Mouse (Mus musculus) forebrain, embryonic 16.5 days (tissue): ENCODE measurements around the gene Scand1. TPM values are rescaled to one million over a fixed set of nuclear protein-coding genes. Genes with fewer than 3 reads are reported as not detected.

Experiments used
- ATAC-seq: fragments of 200-750 bp; cut with Nextera tagmentation; 2 replicates; pipeline ENCODE4 v1.8.0; 2017; ENCODE audit warnings: mild to moderate bottlenecking, moderate library complexity
- H3K27ac ChIP-seq: fragments of 300-500 bp; sonication (generic); 2 replicates; pipeline ENCODE4 v1.5.1; 2014; ENCODE audit warnings: low read length, control low read depth
- H3K27me3 ChIP-seq: fragments of 300-500 bp; sonication (generic); replicated peaks from 2 replicates; pipeline ENCODE4 v1.6.1; 2014; ENCODE audit warnings: low read length; ENCODE audit not compliant: control insufficient read depth, insufficient read depth
- H3K36me3 ChIP-seq: fragments of 300-500 bp; sonication (generic); 2 replicates; pipeline ENCODE4 v1.6.1; 2014; ENCODE audit not compliant: control insufficient read depth, insufficient read depth
- H3K4me1 ChIP-seq: fragments of 300-500 bp; sonication (generic); replicated peaks from 2 replicates; pipeline ENCODE4 v1.6.1; 2014; ENCODE audit warnings: low read length; ENCODE audit not compliant: control insufficient read depth, insufficient read depth
- H3K4me2 ChIP-seq: fragments of 300-500 bp; sonication (generic); 2 replicates; pipeline ENCODE4 v1.6.1; 2014; ENCODE audit warnings: mild to moderate bottlenecking, low read length, control low read depth
- H3K4me3 ChIP-seq: fragments of 300-500 bp; sonication (generic); replicated peaks from 2 replicates; pipeline ENCODE4 v1.5.1; 2014; ENCODE audit warnings: mild to moderate bottlenecking, low read length, control low read depth
- H3K9ac ChIP-seq: fragments of 300-500 bp; sonication (generic); replicated peaks from 2 replicates; pipeline ENCODE4 v1.6.1; 2014; ENCODE audit warnings: low read depth, low read length, control low read depth
- H3K9me3 ChIP-seq: fragments of 300-500 bp; sonication (generic); 2 replicates; pipeline ENCODE4 v1.6.1; 2016; ENCODE audit warnings: low read length; ENCODE audit not compliant: control insufficient read depth
- WGBS: fragments of 180-500 bp; shearing (Covaris S2); extraction: QIAGEN DNeasy Blood & Tissue Kit; methylation state at CpG from one replicate; pipeline ENCODE4 v1.1.7; 2014; 5-methylcytosine and 5-hydroxymethylcytosine counted together
- polyA plus RNA-seq: library from polyadenylated mRNA; unstranded; fragments of >200 nt; fragmentation: Nextera tagmentation; extraction: Ambion mirVana; gene quantifications from 2 replicates; pipeline ENCODE4 v1.2.1, GENCODE M21; 2015

Scand1 gene
- 60.6 and 64.9 TPM in 2 replicates for polyA plus RNA-seq

DNA sequence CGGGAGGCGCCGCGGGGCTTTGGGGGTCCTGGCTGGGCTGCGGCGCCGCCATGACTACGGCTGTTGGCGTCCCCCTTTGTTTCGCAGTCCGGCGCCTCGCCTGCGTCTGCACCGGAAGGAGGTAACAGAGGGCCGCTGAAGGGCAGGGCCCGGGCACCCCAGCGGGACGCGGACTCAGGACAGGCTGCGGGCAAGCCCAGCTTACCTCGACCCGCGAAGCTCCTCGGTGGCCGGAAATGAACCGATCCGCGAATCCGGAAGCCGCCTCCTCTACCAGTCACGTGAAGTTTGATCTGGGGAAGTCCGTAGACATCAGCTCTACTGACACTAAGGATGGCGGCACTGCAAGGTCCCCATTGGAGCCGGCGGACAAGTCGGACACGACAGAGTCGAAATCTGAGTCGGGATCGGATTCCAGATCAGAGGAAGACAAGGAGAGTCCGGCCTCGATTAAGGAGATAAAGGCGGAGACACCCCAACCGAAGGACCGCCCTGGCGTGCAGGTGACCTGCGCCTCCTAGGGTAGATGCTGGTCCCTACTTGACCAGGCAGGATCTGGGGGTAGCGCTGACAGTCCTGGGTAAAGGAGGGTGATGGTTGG lies at the start of gene Scand1, which contains the start of gene Cnbd2:
TSS of gene Scand1 (minus strand) at position 408 of the 601 bp plus-strand sequence.
TSS of gene Cnbd2 (plus strand) at position 3 of the 601 bp plus-strand sequence.
- no peaks in the 10 kb centered on the region for H3K36me3 ChIP-seq
- no peaks in the 10 kb centered on the region for H3K9me3 ChIP-seq
- peak within 1 kb of the TSS; percentile 71 for H3K4me3 ChIP-seq
- ATAC-seq: peak; percentile 94
- under 1% methylated on average over 49 of the region's 49 CpGs for WGBS
- H3K27me3 ChIP-seq: no peaks in the 10 kb centered on the region
- peak within 1 kb of the TSS; percentile 78 for H3K9ac ChIP-seq
- H3K4me2 ChIP-seq: peak within 1 kb of the TSS; percentile 81
- peaks cover 12% of the 10 kb centered on the region for H3K4me1 ChIP-seq
- H3K27ac ChIP-seq: peak within 1 kb of the TSS; percentile 91

DNA sequence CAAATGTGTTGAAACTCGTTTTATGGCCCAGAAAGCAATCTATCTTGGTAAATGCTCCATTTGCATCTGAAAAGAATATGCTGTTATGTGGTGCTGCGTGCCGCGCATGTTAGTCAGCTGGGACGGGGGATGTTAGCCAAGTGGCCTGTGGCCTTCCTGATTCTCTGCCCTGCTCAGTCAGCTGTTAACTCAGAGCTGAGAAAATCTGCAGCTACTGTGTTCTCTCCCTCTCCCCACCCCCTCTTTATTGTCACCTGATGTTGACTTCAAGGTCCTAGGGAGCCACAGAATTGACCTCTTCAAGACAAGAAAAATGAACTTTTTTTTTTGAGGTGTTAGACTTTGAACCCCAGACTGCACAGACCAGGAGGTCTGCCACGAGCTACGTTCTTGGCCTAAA lies 43.5 kb upstream of the Scand1 start:
- Histone ChIP-seq H3K9me3 (no peaks in the 10 kb centered on the region), H3K4me3 (no peak overlapping the region), H3K4me2 (no peak overlapping the region), H3K27ac (peak overlapping the region; percentile 8; the same call in 1 of the 2 replicates), H3K4me1 (peaks cover 4% of the 10 kb centered on the region), H3K9ac (no peak overlapping the region), H3K27me3 (no peaks in the 10 kb centered on the region), H3K36me3 (no peaks in the 10 kb centered on the region)
- ATAC-seq: peak; percentile 77
- 34% methylated on average over 7 of the region's 7 CpGs for WGBS

DNA sequence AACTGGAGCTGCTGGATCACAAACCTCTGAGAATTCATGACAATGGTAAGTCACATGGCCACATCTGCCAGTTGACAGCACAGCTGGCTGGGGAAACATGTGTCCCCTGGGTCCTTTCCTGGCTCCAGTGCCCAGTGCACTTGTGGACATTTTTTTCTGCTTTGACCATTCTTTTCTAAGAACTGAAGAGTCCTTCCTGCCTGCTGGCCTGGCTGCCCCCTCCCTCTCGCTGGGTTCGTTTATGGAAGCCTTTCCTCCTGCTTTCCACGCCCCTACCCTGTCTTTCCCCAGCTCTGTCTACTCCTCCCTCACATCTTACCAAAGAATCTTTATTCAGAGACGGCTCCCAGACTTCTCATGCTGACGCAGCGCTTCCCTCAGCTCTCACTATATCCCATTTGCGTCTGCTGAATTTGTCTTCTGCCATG lies 40.8 kb upstream of the Scand1 start:
- peak overlapping the region; percentile 16 for H3K27ac ChIP-seq
- peak; percentile 58; the same call in 1 of the 2 replicates for ATAC-seq

DNA sequence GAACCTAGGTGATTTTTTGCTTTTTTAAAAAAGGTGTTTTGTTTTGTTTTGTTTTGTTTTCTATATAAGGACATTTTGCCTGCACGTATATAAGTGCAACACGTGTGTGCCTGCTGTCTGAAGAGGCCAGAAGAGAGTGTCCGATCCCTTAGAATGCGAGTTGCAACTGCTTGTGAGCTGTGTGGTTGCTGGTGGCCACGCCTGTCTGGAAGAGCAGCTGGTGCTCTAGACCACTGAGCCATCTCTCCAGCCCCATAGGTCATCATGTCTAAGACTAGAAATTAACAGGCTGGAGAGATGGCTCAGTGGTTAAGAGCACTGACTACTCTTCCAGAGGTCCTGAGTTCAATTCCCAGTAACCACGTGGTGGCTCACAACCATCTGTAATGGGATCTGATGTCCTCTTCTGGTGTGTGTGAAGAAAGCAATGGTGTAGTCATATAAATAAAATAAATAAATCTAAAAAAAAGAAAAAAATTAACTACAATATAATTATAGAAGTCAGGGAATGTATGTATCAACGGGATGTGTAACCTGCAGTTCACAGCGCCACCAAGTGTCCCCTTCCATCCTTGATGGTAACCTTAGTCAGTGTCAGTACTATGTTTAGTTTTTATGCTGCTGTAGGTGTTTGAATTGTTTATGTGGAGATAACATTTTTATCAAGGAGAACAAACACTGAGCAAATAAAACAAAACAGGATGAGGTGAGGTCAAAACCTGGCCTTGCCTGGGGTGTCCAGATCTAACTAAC lies 40.1 kb upstream of the Scand1 start:
- H3K27ac ChIP-seq: peak overlapping the region; percentile 16
- 79% methylated on average over 8 of the region's 8 CpGs for WGBS
- no peaks in the 10 kb centered on the region for H3K36me3 ChIP-seq
- no peak for ATAC-seq
- no peak overlapping the region for H3K4me2 ChIP-seq
- no peak overlapping the region for H3K4me3 ChIP-seq
- no peaks in the 10 kb centered on the region for H3K27me3 ChIP-seq
- H3K9me3 ChIP-seq: no peaks in the 10 kb centered on the region
- H3K9ac ChIP-seq: no peak overlapping the region
- H3K4me1 ChIP-seq: peaks cover 4% of the 10 kb centered on the region

More for the DNA sequence above, 40.8 kb upstream of the Scand1 start:
- Histone ChIP-seq H3K9ac (no peak overlapping the region), H3K36me3 (no peaks in the 10 kb centered on the region), H3K4me1 (peaks cover 4% of the 10 kb centered on the region), H3K27me3 (no peaks in the 10 kb centered on the region), H3K4me2 (no peak overlapping the region), H3K4me3 (no peak overlapping the region), H3K9me3 (no peaks in the 10 kb centered on the region)
- 50% methylated on average over 7 of the region's 7 CpGs for WGBS

DNA sequence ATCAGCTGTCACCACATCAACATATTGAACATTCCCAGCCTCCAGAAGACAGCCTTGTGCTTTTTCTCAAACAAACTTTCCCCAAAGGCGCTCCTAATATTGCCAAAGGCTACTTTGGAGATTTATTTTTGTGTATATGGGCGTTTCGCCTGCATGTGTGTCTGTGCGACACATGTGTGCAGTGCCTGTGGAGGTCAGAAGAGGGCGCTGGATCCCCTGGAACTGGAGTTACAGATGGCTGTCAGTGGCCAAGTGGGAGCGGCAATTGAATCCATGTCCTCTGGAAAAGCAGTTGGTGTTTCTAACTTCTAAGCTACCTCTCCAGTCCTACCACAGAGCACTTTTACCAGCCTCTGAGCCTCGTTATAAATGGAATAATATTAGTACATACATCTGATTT lies 38.7 kb upstream of the Scand1 start:
- WGBS: 79% methylated on average over 7 of the region's 7 CpGs
- ATAC-seq: no peak
- H3K36me3 ChIP-seq: no peaks in the 10 kb centered on the region

DNA sequence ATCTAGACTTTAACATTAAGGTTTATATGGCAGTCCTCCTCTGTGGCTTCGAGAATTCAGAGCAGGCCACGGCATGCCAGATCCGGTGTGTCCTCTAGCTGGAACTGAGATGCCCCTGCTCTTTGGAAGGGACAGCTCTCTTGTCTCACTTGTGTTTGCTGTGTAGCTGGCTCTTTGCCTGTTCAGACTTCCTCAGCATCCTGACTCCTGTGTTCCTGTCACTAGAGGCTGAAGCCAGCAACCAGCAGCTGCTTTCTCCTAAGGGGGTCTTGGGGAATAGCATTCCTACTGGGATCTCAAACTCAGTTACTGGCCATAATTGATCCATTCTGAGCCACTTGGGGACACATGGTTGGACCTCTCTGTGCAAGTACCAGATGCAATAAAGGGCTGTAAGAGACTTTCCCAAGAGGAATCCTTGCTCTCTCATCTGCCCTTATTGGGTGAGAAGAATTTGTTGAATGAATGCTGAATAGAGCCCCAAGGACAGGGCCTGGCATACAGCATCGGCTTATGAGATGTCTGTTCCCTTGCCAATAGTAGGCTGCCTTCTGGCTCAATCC lies 36.9 kb upstream of the Scand1 start:
- Histone ChIP-seq H3K4me1 (no peaks in the 10 kb centered on the region; the same call in 1 of the 2 replicates), H3K9me3 (no peaks in the 10 kb centered on the region), H3K27me3 (no peaks in the 10 kb centered on the region), H3K4me3 (no peak overlapping the region), H3K27ac (no peak overlapping the region), H3K4me2 (no peak overlapping the region), H3K36me3 (no peaks in the 10 kb centered on the region), H3K9ac (no peak overlapping the region)
- WGBS: 93% methylated on average over 4 of the region's 4 CpGs
- no peak for ATAC-seq

More for the DNA sequence above, 38.7 kb upstream of the Scand1 start:
- H3K4me3 ChIP-seq: no peak overlapping the region
- H3K27ac ChIP-seq: no peak overlapping the region
- no peaks in the 10 kb centered on the region for H3K27me3 ChIP-seq
- H3K4me2 ChIP-seq: no peak overlapping the region
- peaks cover 4% of the 10 kb centered on the region for H3K4me1 ChIP-seq
- H3K9me3 ChIP-seq: no peaks in the 10 kb centered on the region
- no peak overlapping the region for H3K9ac ChIP-seq

DNA sequence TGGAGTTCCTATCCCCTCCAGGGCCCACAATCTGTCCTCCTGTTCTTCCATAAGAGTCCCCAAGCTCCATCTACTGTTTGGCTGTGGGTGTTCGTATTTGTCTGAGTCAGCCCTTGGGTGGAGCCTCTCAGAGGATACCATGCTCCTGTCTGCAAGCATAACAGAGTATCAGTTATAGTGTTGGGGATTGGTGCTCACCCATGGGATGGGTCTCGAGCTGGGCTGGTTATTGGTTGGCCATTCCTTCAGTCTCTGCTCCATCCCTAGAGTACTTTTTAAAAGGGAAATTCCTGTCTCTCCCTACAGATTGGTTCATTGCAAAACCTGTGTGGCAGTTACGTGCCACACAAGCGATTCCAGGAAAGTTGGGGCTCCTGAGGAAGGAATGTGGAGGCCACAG lies 36.3 kb upstream of the Scand1 start:
- Histone ChIP-seq H3K36me3 (no peaks in the 10 kb centered on the region), H3K4me3 (no peak overlapping the region), H3K27ac (no peak overlapping the region), H3K4me2 (no peak overlapping the region), H3K9ac (no peak overlapping the region), H3K9me3 (no peaks in the 10 kb centered on the region), H3K27me3 (no peaks in the 10 kb centered on the region), H3K4me1 (no peaks in the 10 kb centered on the region; the same call in 1 of the 2 replicates)
- WGBS: 86% methylated on average over 4 of the region's 4 CpGs
- ATAC-seq: no peak

DNA sequence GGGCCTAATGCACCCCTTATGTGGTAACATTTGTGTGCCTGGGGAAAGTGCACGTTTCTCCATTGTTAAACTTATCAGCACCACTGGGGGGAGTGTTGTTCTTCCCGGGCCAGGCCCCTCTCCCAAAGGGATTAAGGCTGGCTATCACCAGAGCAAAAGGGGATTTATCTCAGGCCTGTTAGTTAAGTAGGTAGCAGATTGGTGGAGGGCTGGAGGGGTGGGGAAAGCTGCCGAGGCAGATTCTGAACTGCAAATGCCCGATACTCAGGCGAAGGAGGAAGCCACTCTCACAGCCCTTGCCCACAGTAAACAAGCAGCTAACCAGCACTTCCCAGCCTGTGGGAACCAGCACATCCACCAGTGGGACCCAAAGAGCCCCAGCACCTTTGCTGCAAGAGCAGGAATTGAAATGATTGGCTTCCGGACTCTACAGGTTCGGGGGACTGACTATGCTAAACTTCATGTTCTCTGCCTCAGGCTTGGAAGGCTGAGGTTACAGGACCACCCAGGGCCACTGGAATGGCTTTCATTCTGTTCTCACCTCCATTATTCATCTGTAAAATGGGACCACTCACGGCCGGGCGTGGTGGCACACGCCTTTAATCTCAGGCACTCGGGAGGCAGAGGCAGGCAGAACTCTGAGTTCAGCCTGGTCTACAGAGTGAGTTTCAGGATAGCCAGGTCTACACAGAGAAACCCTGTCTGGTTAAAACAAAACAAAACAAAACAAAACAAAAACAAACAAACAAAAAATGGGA lies 32.5 kb upstream of the Scand1 start:
- H3K36me3 ChIP-seq: no peaks in the 10 kb centered on the region
- no peak overlapping the region for H3K27ac ChIP-seq
- no peak overlapping the region for H3K4me2 ChIP-seq
- no peak for ATAC-seq
- 57% methylated on average over 12 of the region's 12 CpGs for WGBS
- H3K4me3 ChIP-seq: no peak overlapping the region
- H3K27me3 ChIP-seq: no peaks in the 10 kb centered on the region
- H3K9me3 ChIP-seq: no peaks in the 10 kb centered on the region
- no peaks in the 10 kb centered on the region for H3K4me1 ChIP-seq
- no peak overlapping the region for H3K9ac ChIP-seq

DNA sequence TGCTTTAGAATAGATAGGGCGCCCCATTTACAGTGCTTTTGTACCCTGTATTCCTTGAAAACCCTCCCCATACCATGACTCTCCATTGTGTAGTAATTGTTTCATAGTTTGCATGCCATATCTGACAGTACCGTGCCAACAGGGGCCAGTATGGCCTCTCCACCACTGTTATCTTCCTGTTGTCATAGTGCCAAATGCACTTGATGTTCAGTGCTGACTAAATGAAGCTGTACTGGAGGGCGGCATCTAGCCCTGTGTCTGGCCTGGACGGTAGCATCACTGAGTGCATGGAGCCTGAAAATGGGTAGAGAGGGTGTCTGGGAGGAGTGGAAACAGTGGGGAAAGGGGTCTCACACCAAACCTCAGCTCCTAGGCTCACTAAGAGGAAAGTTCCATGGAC lies 27.6 kb upstream of the Scand1 start:
- H3K4me3 ChIP-seq: no peak overlapping the region
- H3K27me3 ChIP-seq: no peaks in the 10 kb centered on the region
- no peaks in the 10 kb centered on the region for H3K36me3 ChIP-seq
- H3K4me1 ChIP-seq: no peaks in the 10 kb centered on the region
- no peak overlapping the region for H3K4me2 ChIP-seq
- H3K27ac ChIP-seq: no peak overlapping the region
- no peak overlapping the region for H3K9ac ChIP-seq
- ATAC-seq: no peak
- WGBS: 88% methylated on average over 4 of the region's 4 CpGs
- H3K9me3 ChIP-seq: no peaks in the 10 kb centered on the region
